Mouse (Mus musculus): ENCODE data around the gene Pask. TPM values are rescaled to one million over a fixed set of nuclear protein-coding genes. Genes with fewer than 3 reads are reported as not detected.

Gene Pask
- total and polyA plus RNA-seq, 3 experiments, result 10.2 to 18.0 (median 11.7) TPM

- no peak for TF ChIP-seq ZKSCAN1 (IDR thresholded peaks at IDR 0.05; ENCODE audit: borderline replicate concordance, low read depth, low read length)
- no peak for TF ChIP-seq CTCF (conservative IDR thresholded peaks at IDR 0.05 in 1 of 2, IDR thresholded peaks at IDR 0.05 in 1 of 2; ENCODE audit: low read depth in 2 of 2, low read length in 2 of 2)
- TF ChIP-seq MYC (IDR thresholded peaks at IDR 0.05; ENCODE audit: low read depth, low read length), result peak; percentile 59; the same call in 1 of the 2 replicates
- peak; percentile 82 for TF ChIP-seq IRF4 (IDR thresholded peaks at IDR 0.05; ENCODE audit: low read depth, low read length)
- peak; percentile 82 for TF ChIP-seq POLR2A (IDR thresholded peaks at IDR 0.05; ENCODE audit: low read depth, low read length)
- TF ChIP-seq ZMIZ1 (IDR thresholded peaks at IDR 0.05; ENCODE audit: low read depth, low read length), result no peak; the same call in 1 of the 2 replicates
- TF ChIP-seq NRF1 (IDR thresholded peaks at IDR 0.05; ENCODE audit: low read depth, low read length), result no peak
- TF ChIP-seq E2F4 (IDR thresholded peaks at IDR 0.05; ENCODE audit: insufficient replicate concordance, low read depth, low read length), result no peak
- TF ChIP-seq GABPA (IDR thresholded peaks at IDR 0.05; ENCODE audit: insufficient replicate concordance, low read depth, low read length), result no peak; the same call in 1 of the 2 replicates
These were observed 37.5 kb downstream of the Pask start, which contains the start of gene Mterf4 (continued) for GRCm38 (mm10) chr1:93305581-93306337.

GRCm38 (mm10) chr1:93300578-93300977, 42.7 kb downstream of the Pask start:
- in situ Hi-C loops (cut with MboI; ENCODE audit: low pct_ligation_motif_present, low pct_unique_long_range_greater_than_20kb, low sequenced_read_pairs), result no loop called here
- Histone ChIP-seq H3K4me3 (replicated peaks in 1 of 3; ENCODE audit: low read depth in 2 of 3, low read length in 2 of 3, poor library complexity in 1 of 3) (no peak overlapping the region), H3K9me3 (replicated peaks; ENCODE audit: low read length) (no peaks in the 10 kb centered on the region), H3K9ac (ENCODE audit: insufficient read depth, low read depth) (no peak overlapping the region), H3K4me1 (ENCODE audit: control insufficient read depth in 1 of 2, insufficient read depth in 2 of 2) (peaks cover 3 to 14% of the 10 kb centered on the region in 2 experiments; a peak in 2 of 4 replicates), H3K4me2 (ENCODE audit: insufficient read depth, low read depth, poor library complexity, severe bottlenecking) (no peak overlapping the region), H3K27me3 (replicated peaks) (no peaks in the 10 kb centered on the region), H3K27ac (ENCODE audit: insufficient read depth, low read depth) (no peak overlapping the region), H3K36me3 (replicated peaks in 1 of 2; ENCODE audit: control insufficient read depth in 1 of 2, insufficient read depth in 1 of 2, low read length in 1 of 2) (peaks cover 61 to 90% of the 10 kb centered on the region in 2 experiments), H3K79me2 (replicated peaks; ENCODE audit: control insufficient read depth, extremely low read depth, insufficient read depth, poor library complexity, severe bottlenecking) (peaks cover 4% of the 10 kb centered on the region)
- TF ChIP-seq MAZ (IDR thresholded peaks at IDR 0.05; ENCODE audit: low read depth, low read length) (no peak), MAFK (IDR thresholded peaks at IDR 0.05; ENCODE audit: insufficient replicate concordance, low read length) (no peak), EP300 (IDR thresholded peaks at IDR 0.05; ENCODE audit: low read length) (no peak), ZC3H11A (IDR thresholded peaks at IDR 0.05; ENCODE audit: low read depth, low read length) (no peak), HCFC1 (IDR thresholded peaks at IDR 0.05; ENCODE audit: low read depth, low read length) (no peak), RAD21 (IDR thresholded peaks at IDR 0.05; ENCODE audit: low read depth, low read length) (no peak), RCOR1 (conservative IDR thresholded peaks at IDR 0.05; ENCODE audit: low read depth, low read length) (no peak), ETS1 (conservative IDR thresholded peaks at IDR 0.05; ENCODE audit: low read depth, low read length) (no peak), UBTF (IDR thresholded peaks at IDR 0.05; ENCODE audit: low read depth, low read length) (no peak), MEF2A (IDR thresholded peaks at IDR 0.05; ENCODE audit: borderline replicate concordance, low read depth, low read length) (no peak), USF2 (conservative IDR thresholded peaks at IDR 0.05; ENCODE audit: low read depth, low read length) (no peak), E2F4 (IDR thresholded peaks at IDR 0.05; ENCODE audit: insufficient replicate concordance, low read depth, low read length) (no peak), NELFE (IDR thresholded peaks at IDR 0.05; ENCODE audit: low read depth, low read length) (no peak)
- no peak for DNase-seq (ENCODE audit: extremely low read depth)
- dilution Hi-C loops (cut with MboI; ENCODE audit: extremely low pct_ligation_motif_present, extremely low pct_unique_long_range_greater_than_20kb, low sequenced_read_pairs), result no loop called here
